Mouse (Mus musculus): ENCODE results near the gene Slc39a9. TPM values are rescaled to one million over a fixed set of nuclear protein-coding genes. Genes with fewer than 3 reads are reported as not detected.

Gene Slc39a9
- total RNA-seq (2018; cell fraction: chromatin; rRNA removed), result 10 to 100 TPM; 15.5 to 74.3 (median 43.7) TPM
- total RNA-seq (2018; cell fraction: cytosol; rRNA removed), result 10 to 100 TPM; 25.0 to 43.4 (median 32.1) TPM
- total RNA-seq (2018; cell fraction: nucleus; rRNA removed), result 10 to 100 TPM; 19.9 to 65.6 (median 44.2) TPM
- 22.6 to 28.6 TPM (median 28.6 TPM) in 3 replicates for polyA plus RNA-seq (2018)

DNA sequence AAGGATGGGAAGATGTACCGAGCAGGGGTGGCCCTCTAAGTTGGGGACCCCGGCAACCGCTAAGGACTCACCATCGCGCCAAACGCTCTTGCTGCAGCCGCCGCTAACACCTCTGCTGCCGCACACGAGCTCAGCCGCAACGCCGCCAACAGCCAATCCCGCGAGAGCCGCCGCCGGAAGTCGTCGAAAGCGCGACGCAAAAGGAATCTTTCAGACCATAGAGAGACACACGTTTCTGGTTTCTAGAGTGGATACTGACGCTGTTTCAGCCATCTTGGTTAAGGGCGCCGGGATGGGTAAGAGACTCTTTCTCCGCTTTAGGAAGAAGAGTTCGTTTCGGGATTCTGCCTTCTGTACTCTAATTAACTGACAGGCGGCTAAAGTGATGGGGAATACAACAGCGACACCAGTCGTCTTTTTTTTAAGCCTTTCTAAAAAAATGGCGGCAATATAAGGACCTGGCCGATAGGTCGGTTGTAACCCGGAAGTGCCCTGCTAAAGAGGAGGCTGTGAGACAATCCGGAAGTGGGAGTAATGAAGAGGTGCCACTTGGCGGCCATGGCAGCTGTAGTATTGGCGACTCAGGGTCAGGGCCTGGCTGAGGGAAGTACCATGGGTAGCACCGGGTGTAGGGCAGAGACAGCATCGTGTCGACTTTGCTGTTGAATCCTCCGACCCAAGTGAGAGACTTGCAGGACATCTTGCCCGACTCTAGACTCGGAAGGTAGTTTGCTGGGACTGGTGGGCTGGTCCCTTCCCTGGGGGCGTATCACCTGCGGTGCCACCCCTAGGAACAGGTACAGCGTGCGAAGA, at the start of gene Slc39a9, which contains the start of gene Erh:
TSS of gene Slc39a9 (plus strand) at position 191 of the 813 bp plus-strand sequence.
TSS of gene Erh (minus strand) at position 649 of the 813 bp plus-strand sequence.
- H3K36me3 ChIP-seq (ENCODE audit: inconsistent target), result peaks cover 15% of the 10 kb centered on the region
- WGBS (ENCODE audit: missing documents), result under 1% methylated on average over 50 of the region's 50 CpGs
- H3K79me2 ChIP-seq (ENCODE audit: inconsistent target), result peaks cover 92% of the 10 kb centered on the region
- peak within 1 kb of the TSS; percentile 87 for H3K27ac ChIP-seq
- H3K4me3 ChIP-seq (ENCODE audit: inconsistent target), result peak within 1 kb of the TSS; percentile 99

DNA sequence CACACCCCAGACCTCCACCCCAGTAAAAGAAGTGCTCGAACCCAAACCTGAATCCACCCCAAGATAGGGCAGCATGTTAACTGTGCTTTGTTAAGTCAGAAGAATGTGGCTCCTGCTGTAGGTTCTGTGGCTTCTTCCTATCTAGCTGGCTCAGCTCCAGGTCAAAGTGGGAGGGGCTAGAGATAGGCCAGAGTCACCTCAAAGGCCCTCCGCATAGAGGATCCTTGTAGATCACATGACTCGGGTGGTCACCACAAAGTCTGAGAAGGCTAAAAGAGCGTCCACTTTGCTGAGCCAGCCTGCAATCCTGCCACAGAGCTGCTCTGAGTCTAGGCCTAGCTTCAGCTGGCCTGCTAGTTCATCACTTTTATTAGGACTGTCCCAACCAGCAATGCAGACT, 49.5 kb upstream of the Slc39a9 start:
- no peak overlapping the region for H3K4me3 ChIP-seq (ENCODE audit: inconsistent target)
- no peak overlapping the region for H3K27ac ChIP-seq
- WGBS (ENCODE audit: missing documents), result 76% methylated on average over 4 of the region's 4 CpGs
- no peaks in the 10 kb centered on the region for H3K79me2 ChIP-seq (ENCODE audit: inconsistent target)
- no peaks in the 10 kb centered on the region for H3K36me3 ChIP-seq (ENCODE audit: inconsistent target)

DNA sequence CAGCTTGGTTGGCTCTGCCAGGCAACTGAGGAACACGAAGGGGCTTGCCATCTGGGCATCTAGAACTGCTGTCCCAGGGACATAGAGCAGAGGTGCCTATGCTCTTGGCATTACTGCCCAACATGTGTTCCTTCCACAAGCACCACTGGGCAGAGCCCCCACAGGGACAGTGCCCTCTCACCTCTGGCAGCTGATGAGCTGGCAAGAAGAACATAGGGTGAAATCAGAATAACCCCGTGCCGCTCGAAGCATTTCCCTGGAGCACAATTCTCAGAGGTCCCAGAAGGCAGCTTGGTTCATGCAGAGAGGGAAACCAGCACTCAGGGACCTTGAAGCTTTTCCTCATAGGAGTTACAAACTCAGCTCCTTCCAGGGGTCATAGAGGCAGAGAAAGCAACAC, 48.9 kb upstream of the Slc39a9 start:
- 84% methylated on average over 4 of the region's 4 CpGs for WGBS (ENCODE audit: missing documents)

DNA sequence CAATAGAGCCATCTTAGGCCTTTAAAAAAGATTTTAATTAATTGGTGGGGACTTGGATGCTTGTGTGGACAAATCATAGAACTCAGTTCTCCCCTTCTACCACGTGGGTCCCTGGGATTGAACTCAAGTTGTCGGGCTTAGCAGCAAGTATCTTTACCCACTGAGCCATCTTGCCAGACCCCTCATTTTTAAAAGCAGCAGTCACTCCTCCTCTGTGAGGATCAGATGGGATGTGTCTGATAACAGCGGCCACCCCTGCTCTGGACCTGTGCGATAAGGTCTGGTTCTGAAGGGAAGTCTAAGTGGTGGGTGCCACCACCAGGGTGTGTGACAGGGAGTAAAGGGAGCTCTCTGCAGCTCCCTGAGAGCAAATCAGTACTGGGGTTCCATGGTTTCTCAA, 48.1 kb upstream of the Slc39a9 start:
- H3K27ac ChIP-seq, result no peak overlapping the region
- WGBS (ENCODE audit: missing documents), result 88% methylated on average over 4 of the region's 4 CpGs
- no peaks in the 10 kb centered on the region for H3K36me3 ChIP-seq (ENCODE audit: inconsistent target)
- H3K4me3 ChIP-seq (ENCODE audit: inconsistent target), result no peak overlapping the region
- H3K79me2 ChIP-seq (ENCODE audit: inconsistent target), result no peaks in the 10 kb centered on the region

More for the DNA sequence above, 48.9 kb upstream of the Slc39a9 start:
- Histone ChIP-seq H3K36me3 (ENCODE audit: inconsistent target) (no peaks in the 10 kb centered on the region), H3K27ac (no peak overlapping the region), H3K79me2 (ENCODE audit: inconsistent target) (no peaks in the 10 kb centered on the region), H3K4me3 (ENCODE audit: inconsistent target) (no peak overlapping the region)

DNA sequence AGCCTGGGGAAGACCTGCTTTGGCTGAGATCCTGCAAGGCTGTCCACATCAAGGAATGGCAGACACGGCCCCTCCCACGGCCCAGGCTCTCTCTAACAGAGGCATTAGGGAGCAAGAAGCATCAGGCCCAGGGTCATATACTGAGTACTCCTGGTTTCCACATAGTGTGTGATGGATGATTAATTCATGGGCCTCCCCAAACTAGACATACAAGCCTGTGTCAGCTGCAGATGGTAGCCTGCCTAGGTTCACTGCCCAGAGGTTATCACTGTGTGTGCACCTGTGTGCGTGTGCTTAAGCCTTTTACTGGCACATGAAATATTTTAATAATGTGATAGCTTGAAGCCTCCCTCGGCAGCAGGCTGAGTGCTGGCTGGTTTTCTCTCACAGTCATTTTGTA, 47.7 kb upstream of the Slc39a9 start:
- H3K79me2 ChIP-seq (ENCODE audit: inconsistent target), result no peaks in the 10 kb centered on the region
- no peak overlapping the region for H3K4me3 ChIP-seq (ENCODE audit: inconsistent target)
- no peaks in the 10 kb centered on the region for H3K36me3 ChIP-seq (ENCODE audit: inconsistent target)
- H3K27ac ChIP-seq, result no peak overlapping the region
- WGBS (ENCODE audit: missing documents), result 95% methylated on average over 4 of the region's 4 CpGs

- Histone ChIP-seq H3K36me3 (ENCODE audit: inconsistent target) (no peaks in the 10 kb centered on the region), H3K27ac (no peak overlapping the region), H3K79me2 (ENCODE audit: inconsistent target) (no peaks in the 10 kb centered on the region), H3K4me3 (ENCODE audit: inconsistent target) (no peak overlapping the region)
- 89% methylated on average over 7 of the region's 7 CpGs for WGBS (ENCODE audit: missing documents)
Observed at GRCm38 (mm10) chr12:80598236-80598635, 45.4 kb upstream of the Slc39a9 start.

- Histone ChIP-seq H3K36me3 (ENCODE audit: inconsistent target) (no peaks in the 10 kb centered on the region), H3K4me3 (ENCODE audit: inconsistent target) (no peak overlapping the region), H3K79me2 (ENCODE audit: inconsistent target) (no peaks in the 10 kb centered on the region), H3K27ac (no peak overlapping the region)
- 88% methylated on average over 5 of the region's 6 CpGs for WGBS (ENCODE audit: missing documents)
Observed at GRCm38 (mm10) chr12:80598756-80599155, 44.9 kb upstream of the Slc39a9 start.

- no peak overlapping the region for H3K4me3 ChIP-seq (ENCODE audit: inconsistent target)
- H3K36me3 ChIP-seq (ENCODE audit: inconsistent target), result no peaks in the 10 kb centered on the region
- 93% methylated on average over 9 of the region's 9 CpGs for WGBS (ENCODE audit: missing documents)
- H3K79me2 ChIP-seq (ENCODE audit: inconsistent target), result no peaks in the 10 kb centered on the region
- no peak overlapping the region for H3K27ac ChIP-seq
Observed at GRCm38 (mm10) chr12:80601597-80602269, 42.0 kb upstream of the Slc39a9 start.

- Histone ChIP-seq H3K27ac (no peak overlapping the region), H3K4me3 (ENCODE audit: inconsistent target) (no peak overlapping the region), H3K79me2 (ENCODE audit: inconsistent target) (no peaks in the 10 kb centered on the region), H3K36me3 (ENCODE audit: inconsistent target) (no peaks in the 10 kb centered on the region)
- WGBS (ENCODE audit: missing documents), result 88% methylated on average over 5 of the region's 5 CpGs
Observed at GRCm38 (mm10) chr12:80602432-80602831, 41.3 kb upstream of the Slc39a9 start.

GRCm38 (mm10) chr12:80603566-80603965, 40.1 kb upstream of the Slc39a9 start:
- no peak overlapping the region for H3K27ac ChIP-seq
- 11% methylated on average over 4 of the region's 4 CpGs for WGBS (ENCODE audit: missing documents)
- no peak overlapping the region for H3K4me3 ChIP-seq (ENCODE audit: inconsistent target)
- H3K36me3 ChIP-seq (ENCODE audit: inconsistent target), result no peaks in the 10 kb centered on the region
- no peaks in the 10 kb centered on the region for H3K79me2 ChIP-seq (ENCODE audit: inconsistent target)

GRCm38 (mm10) chr12:80604218-80604617, 39.5 kb upstream of the Slc39a9 start:
- Histone ChIP-seq H3K4me3 (ENCODE audit: inconsistent target) (no peak overlapping the region), H3K36me3 (ENCODE audit: inconsistent target) (no peaks in the 10 kb centered on the region), H3K79me2 (ENCODE audit: inconsistent target) (no peaks in the 10 kb centered on the region), H3K27ac (no peak overlapping the region)
- 64% methylated on average over 2 of the region's 2 CpGs for WGBS (ENCODE audit: missing documents)

GRCm38 (mm10) chr12:80608576-80608975, 35.1 kb upstream of the Slc39a9 start:
- 85% methylated on average over 1 of the region's 1 CpGs for WGBS (ENCODE audit: missing documents)
- no peaks in the 10 kb centered on the region for H3K36me3 ChIP-seq (ENCODE audit: inconsistent target)
- H3K4me3 ChIP-seq (ENCODE audit: inconsistent target), result no peak overlapping the region
- H3K27ac ChIP-seq, result no peak overlapping the region
- H3K79me2 ChIP-seq (ENCODE audit: inconsistent target), result no peaks in the 10 kb centered on the region

- WGBS (ENCODE audit: missing documents), result 89% methylated on average over 3 of the region's 3 CpGs
- Histone ChIP-seq H3K27ac (no peak overlapping the region), H3K79me2 (ENCODE audit: inconsistent target) (no peaks in the 10 kb centered on the region), H3K4me3 (ENCODE audit: inconsistent target) (no peak overlapping the region), H3K36me3 (ENCODE audit: inconsistent target) (no peaks in the 10 kb centered on the region)
Observed at GRCm38 (mm10) chr12:80609928-80610327, 33.8 kb upstream of the Slc39a9 start.

DNA sequence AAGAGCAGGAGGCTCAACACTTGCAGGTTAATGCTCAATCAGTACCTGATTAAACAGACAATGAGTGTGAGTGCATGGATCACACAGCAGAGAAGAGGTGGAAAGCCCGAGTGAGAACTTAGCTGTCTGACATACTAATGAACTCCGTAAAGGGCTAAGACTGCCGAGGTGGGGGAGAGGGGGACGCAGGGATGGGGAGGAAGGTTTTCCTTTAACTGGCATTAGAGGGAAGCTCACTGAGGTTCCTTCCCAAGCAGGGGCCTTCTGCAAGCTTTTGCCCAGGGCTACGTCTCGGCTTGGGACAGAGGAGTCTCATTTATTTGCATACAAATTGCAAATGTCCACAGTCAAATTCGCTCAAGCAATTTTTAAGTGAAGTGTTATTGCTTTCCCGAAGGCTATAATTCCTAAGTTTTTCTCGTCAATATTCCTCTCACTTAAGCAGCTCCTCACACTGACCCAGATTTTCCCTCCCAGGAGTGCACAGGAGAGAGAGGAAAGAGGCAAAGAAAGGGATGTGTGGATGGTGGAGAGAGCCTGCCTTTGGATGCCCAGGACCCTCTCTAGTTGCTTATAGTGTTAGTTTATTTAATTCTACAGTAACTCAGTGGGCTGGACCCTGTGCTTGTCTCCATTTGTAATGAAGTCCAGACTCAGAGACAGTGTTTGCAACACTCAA, 31.4 kb upstream of the Slc39a9 start:
- 81% methylated on average over 9 of the region's 9 CpGs for WGBS (ENCODE audit: missing documents)
- Histone ChIP-seq H3K36me3 (ENCODE audit: inconsistent target) (no peaks in the 10 kb centered on the region), H3K4me3 (ENCODE audit: inconsistent target) (no peak overlapping the region)

More for the DNA sequence above, 31.4 kb upstream of the Slc39a9 start:
- Histone ChIP-seq H3K27ac (no peak overlapping the region), H3K79me2 (ENCODE audit: inconsistent target) (no peaks in the 10 kb centered on the region)

All from macrophage (primary cell).